Mouse (Mus musculus): Measurements from ENCODE around the gene Gls. TPM values are rescaled to one million over a fixed set of nuclear protein-coding genes. Genes with fewer than 3 reads are reported as not detected.

The Gls gene
- polyA plus RNA-seq, 1 experiment: 15.1 TPM

GRCm38 (mm10) chr1:52133254-52133653, 99.8 kb downstream of the Gls start:
- Histone ChIP-seq H3K36me3 (ENCODE audit: control insufficient read depth, insufficient read depth) (peaks cover 8% of the 10 kb centered on the region), H3K79me2 (ENCODE audit: control insufficient read depth, insufficient read depth) (no peaks in the 10 kb centered on the region), H3K27me3 (ENCODE audit: control insufficient read depth, insufficient read depth, insufficient read length) (no peaks in the 10 kb centered on the region), H3K4me3 (no peak overlapping the region), H3K4me2 (ENCODE audit: low read depth) (no peak overlapping the region), H3ac (ENCODE audit: control insufficient read depth, insufficient read length) (no peak overlapping the region)
- TF ChIP-seq TCF3 (IDR thresholded peaks at IDR 0.05; ENCODE audit: insufficient read length, low read depth) (no peak), SRF (IDR thresholded peaks at IDR 0.05; ENCODE audit: control insufficient read depth, insufficient read length, low read depth) (no peak)

- H3K79me2 ChIP-seq (ENCODE audit: control insufficient read depth, insufficient read depth): no peaks in the 10 kb centered on the region
- H3K4me2 ChIP-seq (ENCODE audit: low read depth): no peak overlapping the region
- H3K36me3 ChIP-seq (ENCODE audit: control insufficient read depth, insufficient read depth): peaks cover 9% of the 10 kb centered on the region
- no peak overlapping the region for H3K4me3 ChIP-seq
- no peaks in the 10 kb centered on the region for H3K27me3 ChIP-seq (ENCODE audit: control insufficient read depth, insufficient read depth, insufficient read length)
- no peak overlapping the region for H3ac ChIP-seq (ENCODE audit: control insufficient read depth, insufficient read length)
- TF ChIP-seq POLR2A (IDR thresholded peaks at IDR 0.05; ENCODE audit: insufficient read length, low read depth): no peak
- no peak for TF ChIP-seq MYOG (IDR thresholded peaks at IDR 0.05; ENCODE audit: control insufficient read depth in 1 of 3, insufficient read depth in 1 of 3, insufficient read length in 2 of 3, low read depth in 2 of 3)
- no peak for TF ChIP-seq POLR2AphosphoS2 (IDR thresholded peaks at IDR 0.05; ENCODE audit: insufficient read length, low read depth)
- TF ChIP-seq TCF3 (IDR thresholded peaks at IDR 0.05; ENCODE audit: insufficient read length, low read depth): no peak
- no peak for TF ChIP-seq SRF (IDR thresholded peaks at IDR 0.05; ENCODE audit: control insufficient read depth, insufficient read length, low read depth)
- no peak for TF ChIP-seq USF1 (IDR thresholded peaks at IDR 0.05; ENCODE audit: low read depth)
These were observed 101.2 kb downstream of the Gls start for GRCm38 (mm10) chr1:52131787-52132377.

DNA sequence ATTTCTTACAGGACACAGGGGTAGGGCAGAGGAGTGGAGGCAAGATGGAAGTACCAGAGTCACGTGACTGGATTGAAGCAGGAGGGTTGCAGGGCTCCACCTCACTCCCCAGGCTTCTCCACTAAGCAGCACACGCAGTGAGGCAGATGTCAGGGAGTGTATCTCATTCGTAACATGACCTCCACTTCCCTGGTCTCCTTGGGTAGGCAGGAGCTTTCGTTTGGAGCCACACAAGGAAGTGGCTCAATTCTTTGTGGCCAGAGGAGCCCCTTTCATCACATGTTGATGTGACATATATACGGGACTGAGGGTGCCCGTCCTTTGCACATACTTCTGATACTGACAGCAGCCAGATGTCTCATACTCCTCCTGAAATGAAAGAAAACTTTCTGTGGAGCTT, 103.2 kb downstream of the Gls start:
- Histone ChIP-seq H3K36me3 (ENCODE audit: control insufficient read depth, insufficient read depth) (peaks cover 18% of the 10 kb centered on the region), H3K27me3 (ENCODE audit: control insufficient read depth, insufficient read depth, insufficient read length) (no peaks in the 10 kb centered on the region), H3K4me3 (no peak overlapping the region), H3ac (ENCODE audit: control insufficient read depth, insufficient read length) (no peak overlapping the region), H3K79me2 (ENCODE audit: control insufficient read depth, insufficient read depth) (no peaks in the 10 kb centered on the region), H3K4me2 (ENCODE audit: low read depth) (no peak overlapping the region)
- no peak for TF ChIP-seq USF1 (IDR thresholded peaks at IDR 0.05; ENCODE audit: low read depth)
- TF ChIP-seq TCF3 (IDR thresholded peaks at IDR 0.05; ENCODE audit: insufficient read length, low read depth): no peak
- TF ChIP-seq SRF (IDR thresholded peaks at IDR 0.05; ENCODE audit: control insufficient read depth, insufficient read length, low read depth): no peak
- TF ChIP-seq MAX (IDR thresholded peaks at IDR 0.05; ENCODE audit: low read depth): no peak
- no peak for TF ChIP-seq REST (IDR thresholded peaks at IDR 0.05; ENCODE audit: insufficient read depth, insufficient read length)
- TF ChIP-seq MYOG (IDR thresholded peaks at IDR 0.05; ENCODE audit: control insufficient read depth in 1 of 3, insufficient read depth in 1 of 3, insufficient read length in 2 of 3, low read depth in 2 of 3): no peak
- TF ChIP-seq CEBPB (IDR thresholded peaks at IDR 0.05; ENCODE audit: insufficient read depth, poor library complexity, severe bottlenecking): no peak
- no peak for TF ChIP-seq POLR2AphosphoS2 (IDR thresholded peaks at IDR 0.05; ENCODE audit: insufficient read length, low read depth)
- no peak for TF ChIP-seq E2F4 (IDR thresholded peaks at IDR 0.05; ENCODE audit: insufficient read depth)
- TF ChIP-seq MYOD1 (IDR thresholded peaks at IDR 0.05; ENCODE audit: control insufficient read depth in 1 of 3, insufficient read length in 2 of 3, low read depth in 2 of 3): no peak
- no peak for TF ChIP-seq POLR2A (IDR thresholded peaks at IDR 0.05; ENCODE audit: insufficient read length, low read depth)
- no peak for TF ChIP-seq TCF12 (IDR thresholded peaks at IDR 0.05; ENCODE audit: insufficient read depth, poor library complexity, severe bottlenecking)

GRCm38 (mm10) chr1:52127350-52127749, 105.7 kb downstream of the Gls start:
- Histone ChIP-seq H3K4me3 (no peak overlapping the region), H3K36me3 (ENCODE audit: control insufficient read depth, insufficient read depth) (peaks cover 13% of the 10 kb centered on the region), H3K4me2 (ENCODE audit: low read depth) (no peak overlapping the region), H3K27me3 (ENCODE audit: control insufficient read depth, insufficient read depth, insufficient read length) (no peaks in the 10 kb centered on the region), H3K79me2 (ENCODE audit: control insufficient read depth, insufficient read depth) (no peaks in the 10 kb centered on the region), H3ac (ENCODE audit: control insufficient read depth, insufficient read length) (no peak overlapping the region)
- no peak for TF ChIP-seq SRF (IDR thresholded peaks at IDR 0.05; ENCODE audit: control insufficient read depth, insufficient read length, low read depth)
- TF ChIP-seq MYOD1 (IDR thresholded peaks at IDR 0.05; ENCODE audit: control insufficient read depth in 1 of 3, insufficient read length in 2 of 3, low read depth in 2 of 3): no peak
- no peak for TF ChIP-seq E2F4 (IDR thresholded peaks at IDR 0.05; ENCODE audit: insufficient read depth)
- TF ChIP-seq USF1 (IDR thresholded peaks at IDR 0.05; ENCODE audit: low read depth): no peak
- TF ChIP-seq MAX (IDR thresholded peaks at IDR 0.05; ENCODE audit: low read depth): no peak
- TF ChIP-seq TCF3 (IDR thresholded peaks at IDR 0.05; ENCODE audit: insufficient read length, low read depth): no peak
- no peak for TF ChIP-seq REST (IDR thresholded peaks at IDR 0.05; ENCODE audit: insufficient read depth, insufficient read length)

- H3K27me3 ChIP-seq (ENCODE audit: control insufficient read depth, insufficient read depth, insufficient read length): no peaks in the 10 kb centered on the region
- TF ChIP-seq MYOD1 (IDR thresholded peaks at IDR 0.05; ENCODE audit: control insufficient read depth in 1 of 3, insufficient read length in 2 of 3, low read depth in 2 of 3) (no peak), MYOG (IDR thresholded peaks at IDR 0.05; ENCODE audit: control insufficient read depth in 1 of 3, insufficient read depth in 1 of 3, insufficient read length in 2 of 3, low read depth in 2 of 3) (no peak), POLR2A (IDR thresholded peaks at IDR 0.05; ENCODE audit: insufficient read length, low read depth) (no peak), MAX (IDR thresholded peaks at IDR 0.05; ENCODE audit: low read depth) (no peak), USF1 (IDR thresholded peaks at IDR 0.05; ENCODE audit: low read depth) (no peak), E2F4 (IDR thresholded peaks at IDR 0.05; ENCODE audit: insufficient read depth) (no peak), SRF (IDR thresholded peaks at IDR 0.05; ENCODE audit: control insufficient read depth, insufficient read length, low read depth) (no peak), CEBPB (IDR thresholded peaks at IDR 0.05; ENCODE audit: insufficient read depth, poor library complexity, severe bottlenecking) (no peak)
- H3K36me3 ChIP-seq (ENCODE audit: control insufficient read depth, insufficient read depth): peaks cover 13% of the 10 kb centered on the region
- no peaks in the 10 kb centered on the region for H3K79me2 ChIP-seq (ENCODE audit: control insufficient read depth, insufficient read depth)
- H3K4me2 ChIP-seq (ENCODE audit: low read depth): no peak overlapping the region
- H3K4me3 ChIP-seq: no peak overlapping the region
- no peak overlapping the region for H3ac ChIP-seq (ENCODE audit: control insufficient read depth, insufficient read length)
These were observed 108.2 kb downstream of the Gls start for GRCm38 (mm10) chr1:52124818-52125217.

Measured in myocyte (in vitro differentiated cells).